Mouse (Mus musculus) megakaryocyte, embryonic 14.5 days (primary cell): ENCODE measurements around the gene Robo1. TPM values are rescaled to one million over a fixed set of nuclear protein-coding genes. Genes with fewer than 3 reads are reported as not detected.

Experiments
- H3K27me3 ChIP-seq: replicated peaks from 2 replicates; pipeline ENCODE3; 2012; ENCODE audit warnings: inconsistent platforms
- H3K36me3 ChIP-seq: replicated peaks from 2 replicates; pipeline ENCODE3; 2012; ENCODE audit warnings: low read length, inconsistent platforms, mixed read lengths
- H3K4me1 ChIP-seq: 2 replicates; pipeline ENCODE4 v1.6.1; 2012; ENCODE audit warnings: inconsistent platforms
- H3K4me3 ChIP-seq: replicated peaks from 2 replicates; pipeline ENCODE3; 2012; ENCODE audit warnings: moderate library complexity, mild to moderate bottlenecking, inconsistent platforms
- H3K9me3 ChIP-seq: 2 replicates; pipeline ENCODE4 v1.6.1; 2012; ENCODE audit warnings: inconsistent platforms
- FLI1 ChIP-seq: IDR thresholded peaks from 2 replicates; pipeline ENCODE4 v1.6.1; 2012; ENCODE audit warnings: low read length, inconsistent platforms, mixed read lengths
- GATA1 ChIP-seq: IDR thresholded peaks from 3 replicates; pipeline ENCODE4 v1.6.1; 2012; ENCODE audit warnings: mixed read lengths, low read length, inconsistent platforms, borderline replicate concordance
- polyA plus RNA-seq: library from polyadenylated mRNA; stranded (reverse); fragments of >175 nt; gene quantifications from 2 replicates; pipeline ENCODE4 v1.2.3, GENCODE M21; 2012; ENCODE audit warnings: low replicate concordance; ENCODE audit not compliant: insufficient read depth

Gene Robo1
- polyA plus RNA-seq, 1 experiment = 0.03 TPM

DNA sequence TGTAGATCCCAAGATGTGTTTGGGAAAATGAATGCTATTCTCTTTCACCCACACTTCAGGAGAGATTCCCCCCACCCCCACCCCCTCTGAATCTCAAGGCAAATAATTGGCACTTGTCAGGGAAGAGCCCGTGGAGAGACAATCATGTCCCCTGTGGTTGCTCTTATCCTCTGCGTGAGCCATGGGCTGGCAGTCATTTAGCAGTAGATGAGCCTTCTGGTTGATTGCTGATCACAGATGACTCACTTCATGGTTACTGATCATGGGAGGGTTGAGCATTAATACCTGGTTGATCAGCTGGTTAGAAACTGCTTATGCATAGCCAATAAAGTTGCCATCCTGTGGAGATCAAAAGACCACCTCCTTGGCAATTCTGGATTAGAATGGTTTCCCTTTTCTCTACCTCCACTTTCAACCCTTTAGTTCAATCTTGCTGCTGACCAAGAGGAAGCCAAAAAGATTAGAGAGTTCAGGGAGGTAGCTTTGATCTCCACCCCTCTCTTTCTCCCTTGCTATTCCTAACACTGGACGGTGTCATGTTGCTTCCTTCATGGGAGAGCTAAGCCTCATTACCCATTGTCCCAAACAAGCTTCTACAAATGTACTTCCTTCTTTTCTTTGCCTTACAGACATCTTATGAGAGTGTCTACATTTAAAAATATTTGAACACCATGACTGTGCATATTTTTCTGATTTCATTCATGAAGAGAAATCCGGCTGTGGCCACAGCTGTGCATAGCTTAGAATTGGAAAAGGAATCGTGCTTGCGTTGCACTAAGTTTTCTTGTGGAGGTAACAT is 362.3 kb downstream of the Robo1 start:
- Histone ChIP-seq H3K27me3 (no peaks in the 10 kb centered on the region), H3K4me1 (no peaks in the 10 kb centered on the region), H3K36me3 (no peaks in the 10 kb centered on the region), H3K9me3 (no peaks in the 10 kb centered on the region), H3K4me3 (no peak overlapping the region)
- TF ChIP-seq GATA1 = no peak
- no peak for TF ChIP-seq FLI1

- TF ChIP-seq GATA1 (no peak), FLI1 (no peak)
- H3K4me3 ChIP-seq = no peak overlapping the region
- H3K36me3 ChIP-seq = no peaks in the 10 kb centered on the region
- no peaks in the 10 kb centered on the region for H3K27me3 ChIP-seq
- no peaks in the 10 kb centered on the region for H3K4me1 ChIP-seq
- peaks cover 12% of the 10 kb centered on the region; the same call in 1 of the 2 replicates for H3K9me3 ChIP-seq
Measured at GRCm38 (mm10) chr16:72677234-72677633, 369.1 kb downstream of the Robo1 start.

GRCm38 (mm10) chr16:72678450-72678849 is 370.3 kb downstream of the Robo1 start:
- no peak for TF ChIP-seq GATA1
- TF ChIP-seq FLI1 = no peak
- Histone ChIP-seq H3K36me3 (no peaks in the 10 kb centered on the region), H3K4me1 (no peaks in the 10 kb centered on the region), H3K27me3 (no peaks in the 10 kb centered on the region), H3K9me3 (peaks cover 12% of the 10 kb centered on the region; the same call in 1 of the 2 replicates), H3K4me3 (no peak overlapping the region)

- no peak for TF ChIP-seq FLI1
- TF ChIP-seq GATA1 = no peak
- H3K36me3 ChIP-seq = no peaks in the 10 kb centered on the region
- no peaks in the 10 kb centered on the region for H3K27me3 ChIP-seq
- H3K4me3 ChIP-seq = no peak overlapping the region
- H3K9me3 ChIP-seq = peaks cover 12% of the 10 kb centered on the region; the same call in 1 of the 2 replicates
- H3K4me1 ChIP-seq = no peaks in the 10 kb centered on the region
Measured at GRCm38 (mm10) chr16:72678947-72679558, 370.9 kb downstream of the Robo1 start.

- no peaks in the 10 kb centered on the region for H3K36me3 ChIP-seq
- H3K27me3 ChIP-seq = no peaks in the 10 kb centered on the region
- H3K9me3 ChIP-seq = no peaks in the 10 kb centered on the region
- no peak overlapping the region for H3K4me3 ChIP-seq
- no peaks in the 10 kb centered on the region for H3K4me1 ChIP-seq
- no peak for TF ChIP-seq GATA1
- no peak for TF ChIP-seq FLI1
Measured at GRCm38 (mm10) chr16:72685604-72686479, 377.7 kb downstream of the Robo1 start.

DNA sequence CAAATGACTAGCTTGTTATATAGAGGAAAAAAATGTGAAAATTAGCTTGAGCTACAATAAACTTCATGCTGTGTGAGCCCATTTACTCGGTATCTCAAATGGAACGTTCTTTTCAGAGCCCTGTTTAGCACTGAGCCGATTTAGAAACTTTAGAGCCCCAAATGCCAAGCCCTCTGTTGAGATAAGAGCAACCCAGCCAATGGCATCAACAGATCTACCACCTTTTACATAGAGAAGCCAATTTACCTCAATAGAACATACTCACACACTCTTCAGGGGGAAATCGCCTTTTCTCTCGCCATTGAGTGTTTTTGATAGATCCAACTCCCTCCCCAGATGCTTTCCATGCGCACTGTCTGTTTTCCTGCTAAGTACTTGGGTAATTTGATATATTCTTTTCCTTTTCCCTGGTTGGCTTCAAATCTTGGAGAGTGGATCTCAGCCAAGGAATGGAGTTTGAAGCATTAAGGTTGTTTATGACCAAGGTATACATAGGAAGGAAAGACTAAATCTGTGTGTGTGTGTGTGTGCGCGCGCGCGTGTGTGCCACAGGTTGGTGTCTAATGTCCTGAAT is 378.5 kb downstream of the Robo1 start:
- Histone ChIP-seq H3K36me3 (no peaks in the 10 kb centered on the region), H3K4me3 (no peak overlapping the region), H3K4me1 (no peaks in the 10 kb centered on the region), H3K27me3 (no peaks in the 10 kb centered on the region), H3K9me3 (no peaks in the 10 kb centered on the region)
- no peak for TF ChIP-seq GATA1
- no peak for TF ChIP-seq FLI1

- no peaks in the 10 kb centered on the region for H3K27me3 ChIP-seq
- TF ChIP-seq FLI1 = no peak
- no peak for TF ChIP-seq GATA1
- no peaks in the 10 kb centered on the region for H3K9me3 ChIP-seq
- no peaks in the 10 kb centered on the region for H3K36me3 ChIP-seq
- H3K4me1 ChIP-seq = no peaks in the 10 kb centered on the region
- H3K4me3 ChIP-seq = no peak overlapping the region
Measured at GRCm38 (mm10) chr16:72687651-72688050, 379.5 kb downstream of the Robo1 start.

GRCm38 (mm10) chr16:72688185-72688681 is 380.1 kb downstream of the Robo1 start:
- Histone ChIP-seq H3K36me3 (no peaks in the 10 kb centered on the region), H3K9me3 (0 out of 2 replicates have a peak, but pooled peaks cover under 1% of the 10 kb centered on the region), H3K27me3 (no peaks in the 10 kb centered on the region), H3K4me1 (no peaks in the 10 kb centered on the region), H3K4me3 (no peak overlapping the region)
- TF ChIP-seq GATA1 = no peak
- no peak for TF ChIP-seq FLI1

GRCm38 (mm10) chr16:72691909-72692308 is 383.8 kb downstream of the Robo1 start:
- Histone ChIP-seq H3K4me3 (no peak overlapping the region), H3K4me1 (no peaks in the 10 kb centered on the region), H3K9me3 (peaks cover 9% of the 10 kb centered on the region), H3K27me3 (no peaks in the 10 kb centered on the region), H3K36me3 (no peaks in the 10 kb centered on the region)
- TF ChIP-seq GATA1 (no peak), FLI1 (no peak)
